20 mouse cellular contexts compared by ENCODE assay signal in genomic region chr9:110836112-110836511, GRCm38 (mm10). TPM values are rescaled to one million over a fixed set of nuclear protein-coding genes. Genes with fewer than 3 reads are reported as not detected.
DNase-seq lines count a peak whose midpoint lies in the region; ATAC-seq lines count a peak whose summit lies in the region.
"Had no signal": no experiment of that assay in that cellular context is flagged by ENCODE, and none has a peak within 500 bp of the region (broad histone marks: within the 10 kb centered on the region; RNA-seq: fewer than 3 reads in every experiment).

No protein-coding gene starts in this region.

- peak; percentile 24 for DNase-seq in gastrocnemius, adult 18-20 months (ENCODE audit: low spot score)
- no peak for DNase-seq in gastrocnemius, adult 8-10 months (ENCODE audit: low spot score in 2 of 2)
- DNase-seq in left cerebral cortex, adult 11 months (ENCODE audit: low spot score), result peak; percentile 10
- no peak for DNase-seq in left cerebral cortex, postnatal 4 days
- peak; percentile 23 for DNase-seq in brain, adult 2 months (ENCODE audit: low read depth, low spot score)
- peak; percentile 19 to 49 for DNase-seq in layer of hippocampus, postnatal 14 days (ENCODE audit: low spot score in 2 of 2)
- DNase-seq: adrenal gland, adult 8-10 months; retina, postnatal 1 day; thymus, postnatal 14 days had no signal

- no peak for ATAC-seq in CD4-positive, CD25-positive, alpha-beta regulatory T cell, adult 4 months
- ATAC-seq: Patski had no signal

- intact Hi-C loops in left cerebral cortex, postnatal 4 days (cut with DNase I), result no loop called here

RNA-seq across cellular contexts. Expression of gene Prss45, which starts 1.7 kb away (rescaled TPM):
- total RNA-seq in gastrocnemius, adult 18-20 months (2021), result not detected
- not detected for total RNA-seq in gastrocnemius, adult 8-10 months (2022)
- total RNA-seq in left cerebral cortex, postnatal 4 days (2021), result under 1 TPM in 1 of 2 experiments, not detected in 1; 0.52 TPM
- under 1 TPM; 0.31 to 0.65 TPM for total RNA-seq in layer of hippocampus, postnatal 14 days (2021)
- polyA plus RNA-seq in CD4-positive, CD25-positive, alpha-beta regulatory T cell, adult 4 months (2017; shearing (Covaris generic)), result not detected
- polyA plus RNA-seq: embryonic facial prominence, embryonic 11.5 days; forebrain, embryonic 12.5 days; heart, embryonic 12.5 days; hindbrain, embryonic 15.5 days; kidney, embryonic 15.5 days; liver, embryonic 15.5 days; neural tube, embryonic 11.5 days; Patski had no signal

RNA-seq across cellular contexts. Expression of gene Prss46, which starts 8.2 kb away (rescaled TPM):
- not detected for total RNA-seq in gastrocnemius, adult 18-20 months (2021)
- total RNA-seq in gastrocnemius, adult 8-10 months (2022), result not detected
- total RNA-seq in left cerebral cortex, postnatal 4 days (2021), result not detected
- under 1 TPM in 1 of 2 experiments, not detected in 1; 0.31 TPM for total RNA-seq in layer of hippocampus, postnatal 14 days (2021)
- polyA plus RNA-seq in CD4-positive, CD25-positive, alpha-beta regulatory T cell, adult 4 months (2017; shearing (Covaris generic)), result not detected
- total RNA-seq: adrenal gland, adult 8-10 months; left cerebral cortex, postnatal 10 days had no signal
- polyA plus RNA-seq: cerebellum, adult 2 months; embryonic facial prominence, embryonic 11.5 days; forebrain, embryonic 12.5 days; heart, embryonic 12.5 days; hindbrain, embryonic 15.5 days; kidney, embryonic 15.5 days; liver, embryonic 15.5 days; neural tube, embryonic 11.5 days had no signal

RNA-seq across cellular contexts. Expression of gene Prss43, which starts 9.6 kb away (rescaled TPM):
- not detected for total RNA-seq in gastrocnemius, adult 18-20 months (2021)
- total RNA-seq in gastrocnemius, adult 8-10 months (2022), result not detected
- total RNA-seq in left cerebral cortex, postnatal 4 days (2021), result not detected
- under 1 TPM; 0.21 to 0.55 TPM for total RNA-seq in layer of hippocampus, postnatal 14 days (2021)
- not detected for polyA plus RNA-seq in CD4-positive, CD25-positive, alpha-beta regulatory T cell, adult 4 months (2017; shearing (Covaris generic))
- total RNA-seq: adrenal gland, adult 8-10 months had no signal
- polyA plus RNA-seq: embryonic facial prominence, embryonic 11.5 days; forebrain, embryonic 12.5 days; heart, embryonic 12.5 days; hindbrain, embryonic 15.5 days; kidney, embryonic 15.5 days; liver, embryonic 15.5 days; neural tube, embryonic 11.5 days; Patski had no signal

RNA-seq across cellular contexts. Expression of gene Prss50, which starts 21.7 kb away (rescaled TPM):
- not detected for total RNA-seq in gastrocnemius, adult 18-20 months (2021)
- total RNA-seq in gastrocnemius, adult 8-10 months (2022), result not detected
- not detected for total RNA-seq in left cerebral cortex, postnatal 4 days (2021)
- total RNA-seq in layer of hippocampus, postnatal 14 days (2021), result under 1 TPM in 1 of 2 experiments, not detected in 1; 0.36 TPM
- polyA plus RNA-seq in CD4-positive, CD25-positive, alpha-beta regulatory T cell, adult 4 months (2017; shearing (Covaris generic)), result not detected
- total RNA-seq: adrenal gland, adult 8-10 months had no signal
- polyA plus RNA-seq: neural tube, embryonic 11.5 days had no signal

RNA-seq across cellular contexts. Expression of gene Prss44, which starts 22.3 kb away (rescaled TPM):
- not detected for total RNA-seq in gastrocnemius, adult 18-20 months (2021)
- total RNA-seq in gastrocnemius, adult 8-10 months (2022), result not detected
- not detected for total RNA-seq in left cerebral cortex, postnatal 4 days (2021)
- total RNA-seq in layer of hippocampus, postnatal 14 days (2021), result not detected
- not detected for polyA plus RNA-seq in CD4-positive, CD25-positive, alpha-beta regulatory T cell, adult 4 months (2017; shearing (Covaris generic))
- total RNA-seq: adrenal gland, adult 8-10 months; left cerebral cortex, postnatal 10 days had no signal
- polyA plus RNA-seq: cerebellum, adult 2 months; embryonic facial prominence, embryonic 11.5 days; forebrain, embryonic 12.5 days; heart, embryonic 12.5 days; hindbrain, embryonic 15.5 days; kidney, embryonic 15.5 days; liver, embryonic 15.5 days; neural tube, embryonic 11.5 days; Patski had no signal

Comparison
In these comparisons a context has a peak if more than half of its experiments do, and no peak if none do; other contexts are left out.
1. DNase-seq: peak in gastrocnemius, adult 18-20 months (single experiment), left cerebral cortex, adult 11 months (single experiment), brain, adult 2 months (single experiment) and layer of hippocampus, postnatal 14 days (2 of 2); none in gastrocnemius, adult 8-10 months (0 of 2) and left cerebral cortex, postnatal 4 days (single experiment).